Mouse (Mus musculus): ENCODE measurements around the gene F2rl2.

The F2rl2 gene

DNA sequence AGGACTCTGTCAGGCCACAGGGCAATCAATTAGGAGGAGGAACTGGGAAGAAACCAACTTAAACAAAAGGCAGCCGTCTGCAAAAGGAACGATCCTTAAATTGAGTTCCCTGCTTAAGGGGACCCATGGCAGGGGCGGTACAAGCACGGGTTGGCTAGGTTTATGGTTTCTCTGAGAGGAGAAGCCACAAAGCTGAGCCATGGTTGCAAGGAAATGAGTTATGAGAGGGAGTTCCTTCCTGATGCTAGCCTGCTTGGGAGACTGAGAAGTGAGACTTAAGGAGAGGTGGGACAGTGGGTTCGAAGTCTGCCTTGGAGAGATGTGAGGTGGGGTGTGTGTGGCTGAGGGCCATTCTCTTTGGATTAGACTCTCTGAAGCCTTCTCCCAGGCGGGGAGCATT, 1.2 kb downstream of the F2rl2 start:
- no peak for DNase-seq (ENCODE audit: low read depth, low spot score)

DNA sequence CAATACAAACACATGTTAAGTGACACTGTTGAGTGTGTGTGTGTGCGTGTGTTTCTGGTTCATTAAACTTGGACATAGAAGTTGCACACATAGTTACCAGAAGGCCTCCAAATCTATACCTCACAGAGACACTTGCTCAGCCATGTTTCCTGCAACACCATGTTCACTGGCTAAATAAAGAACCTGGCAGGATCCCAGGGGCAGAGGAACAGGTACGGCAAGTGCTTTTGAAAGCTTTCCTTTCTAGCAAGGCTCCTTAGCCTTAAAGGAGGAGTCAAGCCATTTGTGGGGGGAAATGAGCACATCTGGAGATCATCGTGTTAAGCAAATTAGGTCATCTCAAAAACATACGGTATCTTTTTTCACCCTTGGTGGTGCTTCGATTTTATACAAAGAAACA, 6.7 kb downstream of the F2rl2 start:
- no peak for DNase-seq (ENCODE audit: low read depth, low spot score)

DNA sequence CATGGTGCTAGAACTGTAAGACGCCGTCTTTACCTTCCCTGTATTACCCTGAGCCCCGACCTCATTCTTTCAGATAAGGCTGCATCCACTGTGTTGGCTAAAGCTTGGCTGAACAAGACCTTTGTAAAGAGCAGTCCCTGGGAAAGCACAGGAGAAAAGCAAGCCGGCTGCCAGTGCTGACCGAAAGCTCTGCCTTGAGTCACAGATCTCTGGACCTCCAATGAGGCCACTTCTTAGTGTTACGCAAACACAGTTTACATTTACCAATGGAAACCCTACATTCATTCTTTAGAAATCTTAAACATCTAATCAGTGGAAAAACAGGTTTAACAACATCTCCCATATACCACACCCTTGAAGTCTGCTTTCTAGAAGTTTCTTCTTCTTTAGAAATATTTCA, 8.9 kb downstream of the F2rl2 start:
- DNase-seq (ENCODE audit: low read depth, low spot score) = no peak

DNA sequence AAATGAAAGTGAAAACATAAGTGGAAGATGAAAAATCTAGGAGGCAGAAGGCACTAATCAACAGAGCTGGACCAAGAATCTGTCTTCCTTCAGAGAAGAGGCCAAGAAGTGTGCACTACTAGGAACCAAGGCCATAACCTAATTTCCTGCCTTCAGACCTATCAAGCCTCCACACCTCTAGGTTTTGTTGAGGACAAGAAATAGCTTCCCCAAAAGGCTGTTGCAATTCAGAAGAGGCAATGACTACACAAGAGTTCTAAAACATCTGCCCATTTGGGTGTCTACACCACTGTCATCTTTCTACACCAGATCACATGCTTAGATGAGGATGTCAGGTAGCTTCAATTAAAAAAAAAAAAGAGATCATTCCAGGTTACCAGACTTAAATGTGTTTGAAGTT, 15.4 kb downstream of the F2rl2 start:
- no peak for DNase-seq (ENCODE audit: low read depth, low spot score)

DNA sequence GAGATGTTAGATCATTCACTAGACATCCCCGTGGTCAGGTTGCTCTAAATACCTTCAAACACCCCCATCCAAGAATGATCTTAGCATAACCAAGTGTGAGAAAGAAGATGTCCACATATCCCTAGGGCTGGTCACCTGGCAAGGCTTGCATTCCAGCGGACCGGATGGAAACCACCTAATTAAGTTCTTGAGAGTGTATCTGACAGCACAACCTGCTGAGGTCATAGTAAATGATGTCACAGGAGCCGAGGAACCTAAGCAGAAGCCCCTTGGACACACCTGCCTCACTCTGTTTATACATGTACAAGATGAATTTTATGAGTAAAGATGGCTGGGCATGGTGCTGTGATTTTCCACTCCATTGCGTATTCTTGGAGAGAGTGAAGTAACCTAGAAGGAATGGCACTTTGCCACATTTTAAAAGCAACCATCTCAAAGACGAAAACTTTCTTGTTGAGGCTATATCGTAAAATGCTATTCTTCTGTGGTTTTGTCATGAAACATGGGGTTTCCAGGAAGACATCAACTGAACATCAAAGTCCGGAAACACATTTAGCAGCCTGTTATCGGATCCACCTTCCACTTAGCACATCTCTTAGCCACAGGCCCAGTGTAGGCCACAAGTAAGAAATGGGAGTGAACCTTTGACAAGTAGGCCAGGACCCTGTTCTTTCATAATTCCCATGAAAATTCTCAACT, 16.1 kb downstream of the F2rl2 start:
- no peak for DNase-seq (ENCODE audit: low read depth, low spot score)

DNA sequence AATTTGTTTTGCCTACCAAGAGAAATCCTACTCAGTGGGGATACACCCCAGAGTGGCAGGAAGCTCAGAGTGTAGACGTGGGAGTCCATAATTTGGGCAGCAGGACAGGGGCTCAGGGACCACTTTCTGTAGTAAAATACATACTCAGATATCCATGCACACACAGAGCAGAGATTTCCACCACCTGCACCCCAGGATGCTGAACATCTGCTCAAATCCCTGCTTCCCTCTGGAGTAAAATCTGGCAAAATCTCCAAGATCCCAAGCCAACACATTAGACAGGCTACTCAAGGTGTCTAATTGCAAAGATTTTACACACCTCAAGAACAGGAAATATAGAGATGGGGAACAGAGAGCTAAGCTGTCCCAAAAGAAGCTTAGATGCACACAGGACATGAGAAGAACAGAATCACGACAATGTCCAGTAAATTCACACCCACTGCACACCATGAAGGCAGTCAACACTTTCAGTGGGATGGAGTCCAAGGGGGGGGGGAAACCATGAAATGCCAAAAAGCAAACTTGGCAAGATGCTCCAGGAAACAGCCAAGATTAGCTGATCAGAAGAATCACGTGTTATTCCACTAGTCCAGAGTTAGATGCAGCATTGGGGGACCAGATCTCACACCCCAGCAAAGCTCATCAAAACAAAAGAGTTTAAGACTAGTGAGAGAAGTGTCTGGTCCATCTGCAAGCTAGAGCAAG, 17.8 kb downstream of the F2rl2 start:
- DNase-seq (ENCODE audit: low read depth, low spot score) = no peak

DNA sequence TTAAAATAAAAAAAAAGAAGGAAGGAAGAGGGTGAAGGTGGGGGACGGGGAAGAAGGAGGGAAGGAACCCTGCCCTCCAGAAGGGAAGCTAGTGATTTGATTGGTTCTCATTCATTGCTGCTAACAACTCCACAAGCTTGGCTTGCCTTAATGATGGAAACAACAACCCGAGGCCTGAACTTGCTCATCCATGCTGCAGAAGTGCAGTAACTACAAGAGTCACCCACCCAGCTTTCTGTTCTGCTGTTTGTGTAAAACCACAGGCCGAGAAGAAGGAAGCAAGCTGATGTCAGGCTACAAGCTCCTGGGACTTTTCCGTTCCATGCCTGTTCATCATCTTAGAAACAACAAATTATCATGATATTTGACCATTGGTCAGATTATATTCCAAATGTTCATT, 18.7 kb downstream of the F2rl2 start:
- DNase-seq (ENCODE audit: low read depth, low spot score) = no peak

DNA sequence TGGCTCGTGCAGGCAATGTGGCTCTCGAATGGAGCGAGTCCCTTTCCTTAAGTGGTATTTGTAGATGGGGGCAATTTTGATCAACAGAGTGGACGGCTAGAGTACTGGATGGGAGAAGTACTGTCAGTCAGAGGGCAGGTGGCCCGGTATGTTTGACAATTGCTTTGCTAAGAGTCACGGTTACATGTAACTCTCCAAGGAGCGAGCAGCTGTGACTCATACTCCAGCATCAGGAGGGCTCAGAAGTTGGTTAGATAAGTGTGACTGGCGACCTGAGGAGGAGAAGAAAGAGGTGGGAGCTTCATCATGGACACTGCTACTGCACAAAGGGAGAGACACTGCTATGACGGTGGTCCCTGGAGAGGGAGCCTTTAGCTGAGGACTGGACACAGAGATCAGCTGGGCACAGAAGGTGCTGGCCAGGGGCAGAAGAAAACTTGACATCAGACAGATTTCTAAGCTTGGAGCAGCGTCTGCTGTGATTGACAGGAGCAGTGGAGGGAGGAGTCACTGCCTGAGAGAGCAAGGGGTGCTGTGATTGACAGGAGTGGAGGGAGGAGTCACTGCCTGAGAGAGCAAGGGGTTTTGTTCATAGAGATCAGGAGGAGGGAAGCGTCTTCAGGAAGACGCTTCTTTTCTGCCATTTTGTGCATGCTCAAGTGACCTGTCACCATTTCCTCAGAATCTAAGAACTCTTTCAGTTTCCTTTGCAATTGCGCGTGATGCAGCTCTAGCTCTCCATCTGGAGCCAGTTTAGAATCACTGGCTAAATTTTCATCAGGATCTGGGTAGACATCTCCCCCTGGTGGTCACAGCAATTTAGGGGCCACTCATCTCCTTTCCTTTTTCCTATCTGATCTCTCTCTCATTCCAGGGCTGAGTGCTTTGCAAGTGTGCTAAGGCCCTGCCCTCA, 22.9 kb downstream of the F2rl2 start:
- peak; percentile 73 for DNase-seq (ENCODE audit: low read depth, low spot score)

DNA sequence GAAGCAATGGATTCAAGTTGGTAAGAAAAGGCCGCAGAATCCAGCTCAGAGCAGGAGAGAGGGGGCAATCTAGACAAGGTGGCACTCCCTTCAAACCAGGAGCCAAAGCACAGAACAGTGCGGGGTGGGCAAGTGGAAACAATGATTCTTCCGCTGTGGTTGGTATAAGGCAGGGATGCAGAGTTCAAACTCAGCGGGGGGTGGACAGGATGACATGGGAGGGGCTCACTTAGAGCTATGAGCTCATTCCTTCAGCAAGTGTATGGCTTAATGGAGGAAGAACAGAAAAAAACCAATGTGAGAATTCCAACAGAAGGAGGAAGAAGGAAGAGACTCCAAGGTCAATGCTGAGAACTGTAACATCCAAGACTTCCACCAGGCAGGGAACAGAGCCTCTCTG, 33.8 kb downstream of the F2rl2 start:
- peak; percentile 50 for DNase-seq (ENCODE audit: low read depth, low spot score)

DNA sequence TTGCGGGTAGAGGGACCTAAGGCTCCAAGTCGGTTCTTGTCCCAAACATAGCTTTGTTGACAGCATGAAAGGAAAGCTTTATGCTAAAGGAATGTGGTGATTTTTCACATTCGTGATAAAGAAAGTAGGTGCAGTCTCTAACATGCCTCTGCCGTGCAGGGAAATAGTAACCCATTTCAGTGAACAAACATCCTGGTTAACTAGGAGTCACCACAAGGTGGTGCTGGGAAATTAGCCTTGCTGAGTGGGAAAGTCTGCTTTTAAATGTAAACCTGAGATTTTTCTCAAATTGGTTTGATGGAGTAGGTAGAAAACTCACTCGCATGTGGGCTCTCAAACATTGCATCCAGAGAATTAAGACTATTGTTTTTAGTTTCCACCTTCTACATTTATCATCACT, 43.0 kb downstream of the F2rl2 start:
- peak; percentile 6 for DNase-seq (ENCODE audit: low read depth, low spot score)

DNA sequence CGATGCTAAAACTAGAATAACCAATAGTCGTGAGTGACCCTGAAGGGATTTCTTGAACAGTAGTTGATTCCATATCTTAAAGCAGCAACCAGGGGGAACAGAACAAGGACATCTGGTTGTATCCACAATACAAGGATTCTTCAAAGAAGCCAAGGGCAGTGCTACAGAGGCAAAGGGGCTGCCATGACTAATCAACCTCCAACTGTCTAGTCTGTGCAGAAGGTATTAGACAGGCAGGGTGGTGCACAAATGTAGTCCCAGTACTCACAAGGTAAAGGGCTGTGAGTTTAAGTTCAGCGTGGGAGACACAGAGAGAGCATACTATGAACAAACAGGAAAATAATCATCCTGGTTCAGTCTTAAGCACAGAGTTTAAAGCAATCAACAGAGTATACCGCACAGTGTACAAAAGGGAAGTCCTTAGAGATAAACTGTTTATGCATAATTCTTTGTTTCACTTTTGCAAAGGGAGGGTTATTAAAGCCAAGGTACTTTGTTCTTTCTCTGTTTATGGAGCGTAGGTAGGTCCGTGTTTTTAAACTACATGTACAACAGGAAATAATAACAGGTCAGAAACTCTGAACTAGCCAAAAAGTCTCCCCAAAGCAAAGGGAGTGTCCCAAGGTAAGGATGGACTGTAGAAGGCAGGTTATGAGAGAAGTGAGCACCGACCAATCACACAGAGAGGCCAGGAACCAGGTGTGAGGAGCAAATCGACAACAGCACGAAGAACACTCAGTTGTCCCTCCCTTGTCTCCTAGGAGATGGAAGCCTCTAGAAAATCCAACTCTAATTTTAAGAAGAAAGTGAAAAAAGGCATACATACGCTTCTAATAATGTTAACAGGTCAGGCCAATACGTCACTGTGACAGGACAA, 45.4 kb downstream of the F2rl2 start:
- DNase-seq (ENCODE audit: low read depth, low spot score) = no peak

DNA sequence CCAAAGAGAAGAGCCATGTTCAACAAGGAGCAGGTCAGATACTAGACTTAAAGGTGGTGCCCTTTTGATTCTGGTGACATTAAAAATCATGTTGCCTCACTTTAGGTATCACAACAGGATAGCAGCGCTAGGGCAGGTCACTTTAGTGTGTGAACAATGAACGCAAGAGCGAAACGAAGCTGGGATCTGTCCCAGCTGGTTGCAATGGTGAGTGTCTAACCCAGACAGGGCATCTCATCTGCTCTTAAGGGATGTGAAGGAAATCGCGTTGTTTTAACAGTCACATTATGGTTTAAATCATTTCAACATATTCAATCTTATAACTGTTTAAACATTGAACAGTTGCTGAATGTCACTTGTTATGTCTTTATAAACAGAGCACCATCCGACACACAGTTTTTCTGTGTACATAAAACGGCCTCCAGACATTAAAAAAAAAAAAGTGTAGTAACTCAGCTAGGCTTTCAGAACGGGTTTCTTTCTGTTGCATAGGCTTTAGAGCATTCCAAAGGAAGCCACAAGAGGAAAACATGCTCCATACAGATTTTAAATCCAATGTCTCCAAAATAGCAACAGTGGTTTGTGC, 46.3 kb downstream of the F2rl2 start:
- DNase-seq (ENCODE audit: low read depth, low spot score) = no peak

DNA sequence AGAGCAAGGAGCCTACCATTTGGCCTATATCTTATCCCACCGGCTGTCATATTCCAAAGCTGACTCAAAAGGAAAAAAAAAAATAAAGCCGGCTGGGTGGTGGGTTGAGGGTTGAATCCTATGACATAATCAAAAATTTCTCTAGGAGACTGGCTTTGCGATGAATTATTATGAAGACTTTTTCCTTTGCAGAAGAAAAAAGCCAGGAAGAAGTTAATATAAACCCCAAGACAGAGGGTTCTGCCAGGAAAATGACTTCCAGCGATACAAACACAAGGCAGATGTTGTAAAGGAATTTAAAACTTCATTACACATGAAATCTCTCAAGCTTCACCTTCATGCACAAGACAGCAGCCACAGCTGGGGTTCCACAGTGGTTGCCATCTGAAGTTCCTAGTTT, 48.8 kb downstream of the F2rl2 start:
- no peak for DNase-seq (ENCODE audit: low read depth, low spot score)

DNA sequence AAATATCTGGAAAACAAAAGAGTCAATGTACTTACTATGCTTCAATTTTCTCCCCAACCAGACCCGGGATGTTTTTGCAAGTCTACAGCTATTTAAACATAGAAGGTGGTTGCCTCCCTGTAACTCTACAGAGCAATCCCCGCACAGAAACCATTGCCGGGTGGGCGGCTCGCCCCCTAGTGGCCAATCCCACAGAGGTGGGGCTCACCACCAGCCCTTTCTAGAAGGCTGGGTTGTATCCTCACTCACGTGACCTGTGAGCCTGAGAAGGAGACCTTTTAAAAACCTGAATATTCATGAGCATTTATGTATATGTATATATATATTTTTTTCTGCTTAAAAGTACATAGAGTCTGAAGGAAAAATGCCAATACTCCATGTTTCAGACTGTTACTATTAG, 49.9 kb downstream of the F2rl2 start:
- DNase-seq (ENCODE audit: low read depth, low spot score) = peak; percentile 31

DNA sequence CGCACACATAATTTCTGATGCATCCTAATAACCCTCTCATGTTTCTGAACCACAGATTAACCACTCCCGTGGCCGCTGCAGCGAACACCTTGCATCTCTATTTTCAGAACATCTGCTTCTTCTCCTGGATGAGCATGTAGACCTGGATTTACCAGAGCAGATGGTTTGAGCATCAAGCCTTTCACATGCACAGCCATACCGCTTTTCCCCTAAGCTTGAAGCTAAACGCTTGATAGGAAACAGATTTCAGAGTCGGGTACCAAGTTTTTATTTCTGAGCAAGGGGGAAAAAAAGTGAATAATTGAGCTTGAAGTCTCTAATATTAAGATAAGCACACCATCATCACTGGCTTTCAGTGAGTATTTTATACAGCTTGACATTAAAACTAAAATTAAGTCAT, 50.4 kb downstream of the F2rl2 start:
- no peak for DNase-seq (ENCODE audit: low read depth, low spot score)

DNA sequence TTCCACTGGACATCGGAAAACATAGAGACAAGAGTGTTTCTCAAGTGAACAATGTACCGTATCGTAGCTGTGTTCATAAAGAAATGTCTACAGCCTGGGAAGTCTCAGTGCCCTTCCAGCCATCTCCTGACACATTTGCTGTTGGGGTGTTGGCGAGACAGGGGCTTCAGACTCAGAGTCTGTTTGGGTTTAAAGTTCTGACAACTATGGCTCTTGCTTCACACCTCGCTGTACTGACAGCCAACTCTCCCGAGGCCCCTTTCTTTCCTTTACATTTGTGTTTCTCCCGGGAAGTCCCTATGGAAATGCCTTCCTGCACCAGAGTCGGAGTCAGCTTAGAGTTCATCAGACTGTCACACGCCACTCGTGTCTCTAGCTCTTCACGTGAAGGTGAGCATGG, 50.9 kb downstream of the F2rl2 start:
- DNase-seq (ENCODE audit: low read depth, low spot score) = no peak
